Mouse (Mus musculus) E14TG2a.4 (cell line): ENCODE measurements at regions not wholly inside any gene's neighbourhood (a gene's known extent, or its start where the extent isn't known, plus 50 kb on each side); places are given as distances from the start of the nearest gene placed in this dataset.

Experiments
- CTCF ChIP-seq: conservative IDR thresholded peaks from 2 replicates; pipeline ENCODE4 v1.5.1; 2014; ENCODE audit warnings: low read length
- POU5F1 ChIP-seq: IDR thresholded peaks from 2 replicates; pipeline ENCODE4 v1.6.1; 2014; ENCODE audit warnings: low read length, borderline replicate concordance

DNA sequence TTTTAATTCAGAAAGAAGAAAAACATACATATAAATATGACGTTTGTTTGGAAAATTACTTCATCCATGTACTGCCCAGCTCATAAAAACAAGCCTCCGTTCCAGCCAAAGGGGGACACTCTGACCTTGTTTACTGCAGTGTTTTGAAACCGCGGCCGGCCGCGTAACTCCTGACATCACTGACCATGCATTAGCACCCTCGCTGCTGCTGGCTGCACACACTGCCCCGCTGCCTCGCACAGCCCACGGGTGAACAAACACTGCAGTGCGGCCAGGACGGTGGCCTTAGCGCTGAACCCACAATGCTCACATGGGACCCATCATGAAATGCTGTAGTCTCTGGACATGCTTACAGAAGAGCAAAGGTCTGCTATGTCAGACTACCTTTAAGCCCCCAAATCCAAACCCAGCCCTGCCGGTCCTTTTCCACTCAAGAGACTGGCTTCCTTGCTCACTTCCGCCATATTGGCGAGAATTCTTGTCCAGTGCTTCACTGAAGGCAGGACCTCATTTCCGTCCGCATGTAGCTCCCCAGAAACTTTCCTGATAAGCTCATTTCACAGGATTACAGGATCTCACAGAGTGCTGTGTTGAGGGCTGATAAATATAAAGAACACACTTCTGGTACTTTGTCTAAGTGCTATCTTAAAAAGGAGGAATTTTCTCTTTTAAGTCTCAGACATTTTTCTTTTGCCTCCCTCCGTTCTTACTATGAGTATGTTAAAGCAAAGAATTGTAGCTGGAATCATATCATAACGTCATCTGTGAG is 154.9 kb upstream of the Klf14 start:
- TF ChIP-seq CTCF (no peak), POU5F1 (no peak)
